Mouse (Mus musculus) mesoderm, embryonic 11.5 days (tissue): ENCODE data around the gene Asb2.

Experiments
- DNase-seq: peaks from one replicate; pipeline ENCODE4 v3.0.0-alpha.2; 2012; ENCODE audit warnings: low read depth, low spot score

Gene Asb2

DNA sequence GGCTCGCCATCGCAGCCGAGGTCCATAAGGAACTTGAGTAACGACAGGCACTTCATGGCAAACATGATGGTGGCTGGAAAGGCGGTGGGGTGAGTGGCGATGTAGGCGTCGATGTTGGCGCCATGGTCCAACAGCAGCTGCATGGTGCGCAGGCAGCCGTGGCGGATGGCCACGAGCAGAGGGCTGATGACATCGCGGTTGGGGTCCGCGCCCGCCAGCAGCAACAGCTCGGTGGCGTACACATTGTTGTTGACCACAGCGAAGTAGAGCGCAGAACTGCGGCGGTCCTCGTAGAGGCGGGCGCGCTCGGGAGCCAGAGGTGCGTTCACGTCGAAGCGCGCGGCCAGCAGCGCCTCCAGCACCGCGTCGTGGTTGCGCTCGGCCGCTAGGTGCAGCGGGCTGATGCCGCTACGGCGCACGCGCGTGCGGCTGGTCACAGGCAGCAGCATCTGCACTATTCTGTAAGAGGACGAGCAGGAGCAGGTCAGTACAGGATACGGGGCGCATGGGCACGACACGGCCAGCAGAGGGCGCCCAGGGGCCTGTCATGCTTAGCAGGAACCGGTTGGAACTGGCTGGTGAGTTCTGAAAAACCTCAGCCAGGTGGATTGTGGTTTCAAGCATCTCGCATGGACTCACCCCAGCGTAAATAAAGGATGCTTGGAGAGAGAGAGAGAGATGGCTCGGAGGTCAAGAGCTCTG, 30.5 kb downstream of the Asb2 start:
- DNase-seq = peak; percentile 96

DNA sequence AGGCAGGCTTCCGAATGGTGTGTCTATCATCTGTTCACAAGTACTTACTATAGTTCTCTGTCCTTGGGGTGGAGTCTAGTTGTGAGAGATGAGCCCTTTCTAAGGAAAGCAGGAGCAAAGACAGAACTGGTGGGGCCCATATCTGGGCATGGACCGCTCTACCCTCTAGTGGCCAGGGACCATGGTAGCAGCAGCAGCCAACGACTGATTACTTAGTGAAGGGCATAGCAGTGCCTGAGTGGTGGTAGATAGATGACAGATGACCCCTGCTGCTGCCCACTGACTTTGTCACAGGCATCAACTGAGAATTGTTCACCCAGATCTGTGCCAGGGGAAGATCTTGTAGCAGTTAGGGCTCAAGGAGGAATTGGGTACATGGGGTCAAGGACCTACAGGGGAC, 33.0 kb downstream of the Asb2 start:
- DNase-seq = peak; percentile 42

DNA sequence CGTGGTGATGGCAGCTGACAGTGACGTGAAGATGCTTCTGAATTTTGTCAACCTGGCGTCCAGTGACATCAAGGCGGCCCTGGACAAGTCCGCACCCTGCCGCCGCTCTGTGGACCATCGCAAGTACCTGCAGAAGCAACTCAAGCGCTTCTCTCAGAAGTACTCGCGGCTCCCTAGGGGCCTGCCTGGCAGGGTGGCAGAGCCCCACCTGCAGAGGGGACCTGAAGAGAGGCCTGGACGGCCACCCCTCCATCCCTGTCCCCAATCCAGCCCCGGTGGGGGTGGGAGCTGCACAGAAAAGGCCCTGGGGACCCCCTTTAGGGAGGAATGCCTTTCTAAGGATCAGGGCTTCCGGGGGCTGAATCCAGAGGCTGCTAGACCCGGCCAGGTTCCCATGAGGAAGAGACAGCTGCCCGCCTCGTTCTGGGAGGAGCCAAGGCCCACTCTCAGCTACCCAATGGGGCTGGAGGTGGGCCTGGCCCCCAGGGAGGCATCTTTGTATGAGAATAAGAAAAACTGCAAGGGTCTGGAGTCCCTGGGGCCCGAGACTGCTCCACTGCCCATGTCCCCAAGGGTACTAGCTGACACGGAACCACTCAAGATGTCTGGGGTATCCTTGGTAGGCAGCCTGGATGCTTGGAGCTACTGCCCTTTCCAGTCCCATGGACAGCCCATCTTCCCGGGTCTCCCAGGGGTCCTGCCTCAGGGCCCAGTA, 39.8 kb downstream of the Asb2 start:
- DNase-seq = no peak

DNA sequence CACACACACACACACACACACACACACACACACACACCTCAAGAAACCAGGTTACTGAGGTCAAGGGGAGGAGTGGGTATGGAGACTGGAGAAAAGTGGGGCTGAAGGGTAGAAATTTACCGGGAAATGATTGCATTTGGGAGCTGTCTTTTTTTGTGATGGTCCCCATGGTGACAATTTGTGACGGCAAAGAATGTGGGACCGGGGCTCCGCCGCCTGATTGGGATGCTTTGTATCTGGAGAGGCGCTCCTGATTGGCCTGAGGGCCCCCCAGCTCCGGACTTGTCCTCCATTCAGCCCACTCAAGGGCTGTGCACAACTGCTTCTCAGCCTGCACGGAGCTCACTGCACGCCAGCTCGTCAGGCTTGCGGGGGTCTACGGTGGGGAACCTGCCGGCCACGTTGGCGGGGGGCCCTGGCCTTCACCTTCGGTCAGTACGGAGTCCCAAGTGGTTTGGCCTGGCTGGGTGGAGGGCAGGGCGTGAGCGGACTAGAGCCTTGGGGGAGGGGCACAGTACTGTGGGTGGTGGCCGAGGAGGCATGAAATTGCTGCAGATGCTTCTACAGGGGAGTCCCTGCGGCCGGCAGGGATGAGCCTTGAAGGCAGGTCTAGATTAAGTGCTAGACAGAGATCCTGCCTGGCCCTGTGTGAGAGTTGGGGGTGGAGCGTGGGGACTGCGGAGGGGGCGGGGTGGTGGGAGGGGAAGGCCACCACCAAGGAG, 41.0 kb downstream of the Asb2 start:
- peak; percentile 85 for DNase-seq

DNA sequence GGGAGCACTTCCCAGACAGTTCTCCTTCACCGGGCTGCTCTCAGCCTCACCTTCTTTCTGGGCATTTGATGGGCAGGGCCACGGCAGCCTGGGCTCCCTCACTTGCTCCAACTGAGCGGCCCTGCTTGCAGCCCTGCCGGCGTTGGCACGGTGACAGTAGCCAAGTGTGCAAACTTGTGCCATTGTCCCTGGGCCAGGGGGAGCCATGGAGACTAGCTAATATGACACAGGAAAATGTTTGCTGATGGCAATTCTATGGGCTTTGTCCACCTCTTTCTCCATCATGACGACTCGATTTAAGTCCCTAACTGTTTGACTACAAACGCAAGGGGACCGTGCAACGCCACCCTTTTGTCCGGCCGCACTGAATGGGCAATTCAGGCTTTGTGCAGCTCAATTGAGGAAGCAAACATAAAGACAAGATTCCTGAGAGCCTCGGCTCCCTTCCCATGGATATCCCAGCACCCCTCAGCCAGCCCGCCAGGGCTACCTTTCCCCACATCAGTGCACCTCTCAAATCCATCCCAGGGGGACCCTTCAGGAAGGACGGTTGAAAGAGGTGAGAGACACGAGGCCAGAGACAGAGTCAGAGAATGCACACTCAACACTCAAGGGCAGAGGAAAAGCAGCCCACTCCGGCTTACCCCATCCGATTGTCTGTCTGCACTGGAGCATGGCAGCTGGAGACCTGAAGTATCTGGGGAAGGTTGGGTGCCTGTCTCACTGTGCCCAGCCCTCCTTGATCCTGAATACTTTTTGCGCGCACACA, 41.7 kb downstream of the Asb2 start:
- DNase-seq = peak; percentile 78

DNA sequence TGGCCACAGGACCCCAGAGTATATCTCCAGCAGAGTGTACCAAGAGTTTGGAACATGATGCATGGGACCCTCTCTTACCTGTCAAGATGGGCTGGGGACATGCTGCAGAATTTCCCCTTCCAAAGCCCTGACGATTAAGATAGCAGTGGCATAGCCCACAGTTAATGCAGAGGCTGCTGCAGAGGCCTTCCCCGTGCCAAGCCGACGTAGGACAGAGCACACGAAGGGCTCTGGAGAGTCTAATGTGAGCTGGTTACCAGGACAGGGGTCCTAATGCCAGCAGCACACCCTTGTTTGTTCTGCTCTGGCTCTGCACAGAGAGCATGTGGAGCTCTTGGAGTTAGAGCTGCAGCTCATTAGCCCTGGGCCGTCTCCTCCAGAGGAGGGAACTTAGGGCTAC, 42.5 kb downstream of the Asb2 start:
- DNase-seq = no peak

DNA sequence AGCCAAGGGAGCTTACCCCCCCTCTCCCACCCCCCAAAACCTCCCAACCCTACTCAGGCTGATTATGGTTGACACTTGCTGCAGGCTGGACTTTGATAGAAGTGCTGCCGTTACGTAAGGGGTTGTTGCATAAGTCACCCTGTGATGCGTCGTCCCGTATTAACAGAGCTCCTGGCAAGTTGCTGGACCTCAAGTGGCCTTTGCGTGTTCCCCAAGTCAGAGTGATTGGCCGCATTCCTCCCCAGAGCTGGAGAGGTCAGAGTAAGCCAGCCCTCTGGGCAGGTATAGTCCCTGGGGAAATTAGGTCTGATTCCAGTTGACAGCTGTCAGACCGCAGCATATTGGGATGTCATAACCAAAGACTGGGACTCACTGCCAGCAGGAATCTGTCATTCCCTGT, 43.9 kb downstream of the Asb2 start:
- DNase-seq = no peak

DNA sequence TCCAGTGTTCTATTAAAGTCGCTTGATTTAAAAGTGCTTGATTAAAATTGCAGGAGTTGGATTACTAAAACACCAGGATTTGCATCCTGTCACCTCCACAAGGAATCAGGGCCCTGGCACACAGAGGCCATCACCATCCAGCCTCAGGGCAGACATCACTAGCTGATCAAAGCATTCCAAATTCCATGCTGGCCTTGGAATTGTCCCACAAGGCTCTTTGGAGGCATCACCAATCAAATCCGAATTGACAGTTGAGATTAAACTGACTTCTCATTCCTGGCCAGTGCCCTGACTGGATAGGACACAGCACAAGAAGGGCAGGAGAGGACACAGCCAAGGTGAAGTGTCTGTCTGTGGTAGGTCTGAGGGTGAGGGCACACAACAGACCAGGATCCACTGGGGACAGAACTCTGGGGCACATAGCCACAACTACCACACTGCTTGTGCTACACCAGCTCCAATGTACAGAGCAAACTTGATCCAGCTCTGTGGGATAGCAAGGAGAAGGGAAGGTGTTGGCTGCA, 45.0 kb downstream of the Asb2 start, which contains the start of gene Fam181a:
Gene Fam181a, plus strand, starts transcription at position 232 of the 524 bp plus-strand sequence.
- DNase-seq = no peak

DNA sequence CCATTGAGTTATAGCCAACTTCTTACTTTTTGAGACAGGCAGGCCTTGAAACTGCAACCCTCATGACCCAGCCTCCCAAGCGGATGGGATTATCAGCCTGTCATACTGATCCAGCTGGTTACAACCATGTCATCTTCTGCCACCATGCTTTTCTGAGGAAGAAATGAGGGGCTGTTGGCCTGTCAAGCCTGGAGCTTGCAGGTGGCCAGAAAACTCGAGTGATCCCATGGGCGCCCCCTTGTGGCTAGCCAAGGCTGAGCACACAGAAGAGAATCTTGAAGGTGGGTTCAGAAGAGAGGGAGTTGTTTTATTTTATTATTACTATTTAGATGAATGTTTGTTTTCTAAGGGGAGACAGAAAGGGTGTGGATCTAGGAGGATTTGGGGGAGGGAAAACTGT, 49.1 kb downstream of the Asb2 start:
- peak; percentile 58 for DNase-seq

DNA sequence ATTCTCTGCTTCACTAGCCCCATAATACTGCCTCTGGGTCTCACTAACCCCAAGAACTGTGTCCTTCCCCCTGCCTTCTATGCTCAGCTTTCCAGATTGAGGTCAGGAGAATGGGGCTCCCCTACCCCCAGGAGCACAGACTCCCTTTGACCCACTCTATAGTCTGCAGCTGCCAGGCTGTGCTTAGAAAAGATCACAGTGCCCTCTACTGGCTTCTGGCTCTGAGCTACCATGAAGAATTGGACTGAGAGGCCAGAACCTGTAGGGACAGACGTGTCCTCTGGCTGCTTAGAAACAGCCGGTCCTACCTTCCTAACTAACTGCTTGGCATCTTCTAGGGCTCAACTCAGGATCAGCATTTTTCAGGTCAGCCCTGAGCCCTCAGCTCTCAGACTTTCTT, 49.6 kb downstream of the Asb2 start:
- no peak for DNase-seq

DNA sequence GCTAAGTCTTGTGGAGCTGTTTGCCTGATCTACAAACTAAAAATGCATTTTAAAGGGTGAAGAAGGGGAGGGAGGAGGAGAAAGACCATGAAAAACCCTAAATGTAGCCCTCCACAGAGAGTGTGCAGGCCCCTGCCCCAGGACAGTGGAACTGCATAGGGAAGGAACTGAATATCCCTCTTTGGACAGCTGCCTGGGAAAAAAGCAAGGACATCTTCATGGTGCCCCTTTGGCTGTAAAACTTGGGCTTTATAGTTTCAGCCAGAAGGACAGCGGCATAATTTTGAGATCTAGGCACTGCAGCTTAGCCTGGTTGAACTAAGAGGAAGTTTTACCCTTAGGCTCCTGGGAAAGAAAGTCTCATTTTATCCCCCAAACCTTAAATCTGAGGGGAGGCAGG, 52.8 kb downstream of the Asb2 start:
- no peak for DNase-seq

DNA sequence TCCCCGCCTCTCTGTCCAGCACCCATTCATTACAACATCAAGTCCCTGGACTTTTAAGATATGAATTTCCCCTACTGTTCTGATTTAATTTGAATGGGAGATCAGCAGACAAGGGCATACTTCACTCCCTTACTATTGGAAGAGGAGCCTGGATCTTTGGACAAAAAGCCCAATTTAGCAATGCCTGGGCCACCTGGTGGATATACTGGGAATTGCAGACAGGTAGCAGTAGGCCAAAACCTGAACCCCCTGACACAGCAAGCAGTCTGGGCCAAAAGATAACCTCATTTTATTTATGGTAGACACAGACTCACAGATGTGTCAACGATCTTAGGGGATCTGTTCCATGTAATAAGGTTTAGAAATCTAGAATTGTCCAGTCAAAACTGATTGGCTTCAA, 54.2 kb downstream of the Asb2 start:
- DNase-seq = peak; percentile 68

DNA sequence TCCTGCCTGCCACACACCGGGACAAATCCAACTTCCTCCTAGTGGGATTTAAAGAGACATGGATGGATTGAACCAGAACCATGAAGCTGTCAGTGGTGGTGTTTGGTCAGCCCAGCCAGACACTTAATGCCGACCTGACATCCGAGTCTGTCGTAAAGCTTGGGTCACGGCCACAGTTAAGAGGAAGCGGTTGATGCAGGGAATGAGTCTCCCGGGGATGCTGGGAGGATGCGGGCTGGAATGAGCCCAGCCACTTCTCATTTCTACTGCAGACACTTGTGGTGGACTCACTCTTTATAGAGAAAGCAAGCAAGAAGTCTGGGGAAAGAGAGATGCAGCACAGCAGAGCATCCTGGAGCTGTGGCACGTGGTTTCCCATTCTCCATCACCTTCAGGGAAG, 55.3 kb downstream of the Asb2 start:
- DNase-seq = peak; percentile 39

DNA sequence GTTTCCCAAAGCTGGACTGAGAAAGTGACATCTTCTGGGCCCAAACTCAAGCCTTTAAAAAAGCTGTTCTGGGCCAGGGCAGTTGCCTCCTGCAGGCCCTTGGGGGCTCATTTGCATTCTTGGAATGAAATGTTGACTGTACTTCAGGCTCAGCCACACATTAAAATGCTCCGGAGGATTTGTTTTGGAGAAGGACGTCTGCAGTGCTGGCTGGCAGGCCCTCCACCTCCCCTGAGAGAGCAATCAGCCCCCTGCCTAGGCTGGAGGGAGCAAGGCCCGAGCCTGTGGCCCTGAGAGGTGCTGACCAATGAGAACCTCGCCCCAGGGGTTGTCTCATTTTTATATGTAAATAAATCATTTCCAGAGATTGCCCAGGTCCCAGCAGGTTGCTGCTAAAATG, 59.5 kb downstream of the Asb2 start:
- DNase-seq = no peak

DNA sequence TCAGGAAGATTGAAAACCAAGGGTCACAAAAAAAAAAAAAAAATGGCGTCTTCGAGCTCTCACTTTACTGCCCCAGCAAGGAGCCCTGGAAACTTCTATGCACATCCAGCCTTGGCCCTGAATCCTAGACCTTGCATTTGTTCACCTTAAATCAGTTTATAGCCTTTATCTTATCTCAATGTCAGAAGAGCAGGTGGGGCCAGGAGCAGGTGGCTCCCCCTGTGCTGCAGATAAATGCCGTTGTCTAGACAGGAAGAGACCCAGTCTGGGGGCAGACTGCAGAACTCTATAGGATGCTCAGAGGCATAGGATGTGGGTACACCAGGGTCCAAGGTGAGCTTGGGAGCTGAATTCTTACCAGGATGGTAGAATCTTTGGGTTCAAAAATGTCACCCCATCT, 63.4 kb downstream of the Asb2 start:
- DNase-seq = no peak

DNA sequence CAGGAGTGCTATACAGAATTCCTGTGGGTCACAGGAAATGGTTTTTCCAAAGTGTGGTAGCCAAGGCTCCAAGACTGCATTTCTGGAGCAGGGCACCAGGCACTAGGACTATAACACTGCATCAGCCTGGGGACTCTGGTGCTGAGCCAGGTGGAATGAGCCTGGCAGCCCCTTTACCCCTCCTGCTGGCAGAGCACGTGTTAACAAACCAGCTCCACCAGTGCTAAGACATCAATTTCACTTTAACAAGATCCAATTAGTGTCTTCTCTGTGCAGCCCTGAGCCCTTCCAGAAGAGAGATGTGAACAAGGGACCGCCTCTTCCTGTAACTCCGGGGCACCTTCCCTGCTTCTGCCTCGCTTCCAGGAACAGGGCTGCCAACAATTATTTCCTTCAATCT, 68.5 kb downstream of the Asb2 start:
- no peak for DNase-seq

DNA sequence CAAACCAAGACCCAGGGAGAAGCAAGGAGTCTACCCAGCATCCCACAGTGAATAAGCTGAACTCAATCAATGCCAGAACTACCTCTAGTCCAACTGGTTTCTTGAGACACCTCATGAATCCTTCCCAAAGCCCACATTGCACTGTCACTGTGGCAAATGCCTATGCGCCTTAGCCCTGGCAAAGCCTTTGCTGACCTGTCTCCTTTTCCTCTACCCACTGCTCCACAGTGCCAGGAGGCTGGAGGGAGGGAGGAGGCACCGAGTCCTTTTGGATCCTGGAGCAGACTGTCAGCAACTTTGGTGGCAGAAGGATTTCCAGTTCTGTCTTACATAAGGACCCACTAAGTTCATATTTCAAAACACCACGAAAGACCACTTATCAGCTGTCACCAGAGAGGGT, 72.4 kb downstream of the Asb2 start:
- DNase-seq = no peak

DNA sequence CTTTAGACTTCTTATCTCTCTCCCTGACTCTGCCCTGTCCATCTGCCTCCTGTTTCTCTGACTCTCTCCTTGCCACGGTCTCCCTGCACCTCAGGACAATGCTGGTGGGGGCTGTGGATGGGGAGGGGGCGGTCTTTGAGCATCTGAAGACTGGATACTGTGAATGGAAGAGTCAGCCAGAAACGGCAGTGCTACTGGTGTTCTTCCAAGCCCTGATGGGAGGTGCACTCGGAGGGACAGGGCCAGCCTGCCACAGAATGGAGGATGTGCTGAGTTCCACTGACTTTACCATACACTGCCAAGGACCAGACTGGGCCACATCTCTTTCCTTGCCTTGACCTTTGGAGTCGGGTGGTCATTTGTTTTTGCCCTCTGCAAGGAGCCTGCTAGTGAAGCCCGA, 72.9 kb downstream of the Asb2 start:
- no peak for DNase-seq

DNA sequence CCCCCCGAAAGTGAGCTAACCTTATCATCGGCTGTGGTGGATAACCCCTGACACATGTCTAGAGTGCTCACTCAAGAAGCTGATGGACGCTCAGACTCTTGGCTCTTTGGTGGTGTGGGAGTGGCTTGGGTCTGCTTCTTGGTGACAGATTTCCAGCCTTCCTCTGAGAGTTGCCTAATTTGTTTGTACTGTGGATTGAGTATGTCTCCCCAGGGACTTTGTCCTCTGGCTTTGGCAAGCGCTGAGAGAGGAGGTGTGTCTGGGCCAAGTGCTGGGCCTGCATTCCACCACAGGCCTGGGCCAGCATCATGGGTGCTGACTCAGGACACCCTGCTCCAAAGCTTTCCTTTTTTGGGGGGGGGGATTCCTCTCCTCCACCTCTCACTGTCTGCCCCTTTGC, 73.9 kb downstream of the Asb2 start:
- peak; percentile 47 for DNase-seq

DNA sequence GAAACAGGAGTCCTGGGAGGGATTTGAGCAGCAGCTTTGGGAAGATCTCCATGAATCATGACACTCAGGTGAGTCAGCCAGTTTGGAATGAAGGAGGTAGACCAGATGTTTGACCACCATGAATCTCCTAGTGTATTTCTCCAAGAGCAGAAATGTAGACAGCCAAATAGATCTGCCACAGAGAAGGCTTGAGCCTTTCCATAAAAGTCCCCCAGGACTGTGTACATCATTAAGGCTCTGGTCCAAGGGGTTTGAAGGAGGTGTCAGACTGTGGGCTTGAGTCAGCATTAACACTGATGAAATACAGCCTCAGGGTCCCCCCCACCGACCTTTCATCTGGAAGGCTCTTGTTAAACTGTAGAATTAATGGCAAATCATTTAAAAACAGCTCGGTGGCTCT, 74.3 kb downstream of the Asb2 start:
- DNase-seq = no peak

DNA sequence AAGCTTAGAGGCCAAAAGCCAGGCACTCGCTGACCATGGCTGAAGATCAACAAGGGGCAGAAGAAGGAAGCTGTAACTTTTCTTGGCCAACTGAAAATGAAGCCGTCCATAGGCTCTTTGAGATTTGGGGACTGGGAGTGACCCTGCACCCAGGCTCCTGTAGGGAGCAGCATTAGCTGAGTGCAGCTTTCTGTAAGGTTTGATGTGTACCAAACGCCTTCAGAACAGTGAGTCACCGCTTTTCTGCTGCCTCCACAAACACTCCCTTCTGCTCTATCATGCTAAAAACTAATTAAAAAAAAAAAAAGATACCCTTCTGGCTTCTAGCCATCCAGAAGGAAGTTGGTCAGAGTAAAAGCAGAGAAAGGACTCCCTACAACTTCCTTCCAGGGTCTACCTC, 79.4 kb downstream of the Asb2 start:
- DNase-seq = no peak

DNA sequence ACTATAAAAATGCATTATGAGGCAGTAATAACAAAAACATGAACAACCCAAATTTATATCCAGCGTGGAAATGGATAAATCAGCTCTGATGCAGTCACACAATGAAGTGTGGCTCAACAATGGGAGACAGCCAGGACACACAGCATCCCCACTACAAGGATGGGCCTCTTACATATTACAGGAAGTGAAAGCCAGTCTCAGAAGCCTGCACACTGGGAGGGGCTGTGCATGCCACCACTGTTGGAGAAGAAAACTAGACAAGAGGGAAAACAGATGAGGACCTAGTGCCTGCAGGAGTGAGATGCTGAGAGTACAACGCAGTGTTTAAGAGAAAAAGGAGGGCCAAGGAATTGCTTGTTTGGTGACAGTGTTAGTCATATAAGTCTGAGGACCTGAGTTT, 82.1 kb downstream of the Asb2 start:
- DNase-seq = no peak
